Mouse (Mus musculus) neural tube, embryonic 11.5 days (tissue): ENCODE measurements around the gene Nptx1. TPM values are rescaled to one million over a fixed set of nuclear protein-coding genes. Genes with fewer than 3 reads are reported as not detected.

Source experiments
- ATAC-seq: fragments of 200-750 bp; cut with Nextera tagmentation; 2 replicates; pipeline ENCODE4 v1.8.0; 2017; ENCODE audit warnings: moderate number of reproducible peaks, mild to moderate bottlenecking, moderate TSS enrichment, moderate library complexity; ENCODE audit not compliant: insufficient read depth, low FRiP score, low TSS enrichment
- DNase-seq: peaks from one replicate; pipeline ENCODE4 v3.0.0-alpha.2; 2015; ENCODE audit warnings: low spot score
- H3K27ac ChIP-seq: fragments of 300-500 bp; sonication (generic); 2 replicates; pipeline ENCODE4 v1.5.1; 2014; ENCODE audit warnings: low read depth, mild to moderate bottlenecking, low read length
- H3K27me3 ChIP-seq: fragments of 300-500 bp; sonication (generic); 2 replicates; pipeline ENCODE4 v1.6.1; 2014; ENCODE audit warnings: mild to moderate bottlenecking, low read length, mixed read lengths; ENCODE audit not compliant: control insufficient read depth, insufficient read depth
- H3K36me3 ChIP-seq: fragments of 300-500 bp; sonication (generic); 2 replicates; pipeline ENCODE4 v1.6.1; 2014; ENCODE audit warnings: mild to moderate bottlenecking, low read length, moderate library complexity, mixed read lengths; ENCODE audit not compliant: control insufficient read depth, insufficient read depth
- H3K4me1 ChIP-seq: fragments of 300-500 bp; sonication (generic); 2 replicates; pipeline ENCODE4 v1.6.1; 2014; ENCODE audit warnings: low read length, mixed read lengths; ENCODE audit not compliant: control insufficient read depth, insufficient read depth
- H3K4me2 ChIP-seq: fragments of 300-500 bp; sonication (generic); 2 replicates; pipeline ENCODE4 v1.6.1; 2014; ENCODE audit warnings: low read depth, mild to moderate bottlenecking, moderate library complexity
- H3K4me3 ChIP-seq: fragments of 300-500 bp; sonication (generic); 2 replicates; pipeline ENCODE4 v1.5.1; 2014; ENCODE audit warnings: low read depth, low read length
- H3K9ac ChIP-seq: fragments of 300-500 bp; sonication (generic); 2 replicates; pipeline ENCODE4 v1.6.1; 2014; ENCODE audit warnings: mild to moderate bottlenecking, low read length
- H3K9me3 ChIP-seq: fragments of 300-500 bp; sonication (generic); 2 replicates; pipeline ENCODE4 v1.6.1; 2016; ENCODE audit warnings: low read length; ENCODE audit not compliant: control insufficient read depth
- WGBS: fragments of 180-500 bp; shearing (Covaris S2); extraction: QIAGEN DNeasy Blood & Tissue Kit; methylation state at CpG from one replicate; pipeline ENCODE4 v1.1.7; 2014; 5-methylcytosine and 5-hydroxymethylcytosine counted together
- polyA plus RNA-seq: library from polyadenylated mRNA; unstranded; fragments of >200 nt; fragmentation: Nextera tagmentation; extraction: Ambion mirVana; gene quantifications from 2 replicates; pipeline ENCODE4 v1.2.1, GENCODE M21; 2014

Gene Nptx1
- polyA plus RNA-seq, 1 experiment from 2014 or later, result 8.3 TPM

- WGBS, result 81% methylated on average over 9 of the region's 9 CpGs
- ATAC-seq (no peak), DNase-seq (no peak)
- H3K4me3 ChIP-seq, result no peak overlapping the region
- H3K27me3 ChIP-seq, result peaks cover 22% of the 10 kb centered on the region
- H3K9ac ChIP-seq, result no peak overlapping the region
- no peak overlapping the region for H3K4me2 ChIP-seq
- peaks cover 2% of the 10 kb centered on the region; the same call in 1 of the 2 replicates for H3K4me1 ChIP-seq
- H3K9me3 ChIP-seq, result no peaks in the 10 kb centered on the region
- H3K27ac ChIP-seq, result no peak overlapping the region
- H3K36me3 ChIP-seq, result no peaks in the 10 kb centered on the region
Measured at GRCm38 (mm10) chr11:119541082-119541481, 6.5 kb downstream of the Nptx1 start.

- DNase-seq (no peak), ATAC-seq (no peak)
- Histone ChIP-seq H3K4me2 (no peak overlapping the region), H3K27ac (no peak overlapping the region), H3K4me3 (no peak overlapping the region), H3K27me3 (peaks cover 17% of the 10 kb centered on the region), H3K36me3 (no peaks in the 10 kb centered on the region), H3K9ac (no peak overlapping the region), H3K4me1 (no peaks in the 10 kb centered on the region), H3K9me3 (no peaks in the 10 kb centered on the region)
- 74% methylated on average over 9 of the region's 9 CpGs for WGBS
Measured at GRCm38 (mm10) chr11:119540560-119540959, 7.0 kb downstream of the Nptx1 start.

- Histone ChIP-seq H3K4me2 (no peak overlapping the region), H3K27me3 (peaks cover 11% of the 10 kb centered on the region), H3K9me3 (no peaks in the 10 kb centered on the region), H3K9ac (no peak overlapping the region), H3K27ac (no peak overlapping the region), H3K4me3 (no peak overlapping the region), H3K36me3 (no peaks in the 10 kb centered on the region), H3K4me1 (no peaks in the 10 kb centered on the region)
- 42% methylated on average over 14 of the region's 14 CpGs for WGBS
- DNase-seq (peak; percentile 54), ATAC-seq (no peak)
Measured at GRCm38 (mm10) chr11:119539944-119540343, 7.6 kb downstream of the Nptx1 start.

GRCm38 (mm10) chr11:119533745-119534144 is 13.8 kb downstream of the Nptx1 start:
- Histone ChIP-seq H3K4me1 (no peaks in the 10 kb centered on the region), H3K9ac (no peak overlapping the region), H3K27me3 (no peaks in the 10 kb centered on the region), H3K4me2 (no peak overlapping the region), H3K4me3 (no peak overlapping the region), H3K36me3 (no peaks in the 10 kb centered on the region), H3K27ac (no peak overlapping the region), H3K9me3 (no peaks in the 10 kb centered on the region)
- DNase-seq (no peak), ATAC-seq (no peak)
- 67% methylated on average over 7 of the region's 7 CpGs for WGBS

- Histone ChIP-seq H3K4me2 (no peak overlapping the region), H3K9ac (no peak overlapping the region), H3K4me3 (no peak overlapping the region), H3K9me3 (no peaks in the 10 kb centered on the region), H3K36me3 (no peaks in the 10 kb centered on the region), H3K27me3 (no peaks in the 10 kb centered on the region), H3K4me1 (no peaks in the 10 kb centered on the region), H3K27ac (no peak overlapping the region)
- ATAC-seq, result no peak
- no peak for DNase-seq
- WGBS, result 70% methylated on average over 8 of the region's 8 CpGs
Measured at GRCm38 (mm10) chr11:119532460-119532859, 15.1 kb downstream of the Nptx1 start.

- no peak overlapping the region for H3K4me3 ChIP-seq
- no peaks in the 10 kb centered on the region for H3K9me3 ChIP-seq
- ATAC-seq, result no peak
- DNase-seq, result no peak
- no peaks in the 10 kb centered on the region for H3K36me3 ChIP-seq
- H3K27me3 ChIP-seq, result no peaks in the 10 kb centered on the region
- H3K9ac ChIP-seq, result no peak overlapping the region
- no peaks in the 10 kb centered on the region for H3K4me1 ChIP-seq
- H3K4me2 ChIP-seq, result no peak overlapping the region
- H3K27ac ChIP-seq, result no peak overlapping the region
- WGBS, result 64% methylated on average over 11 of the region's 11 CpGs
Measured at GRCm38 (mm10) chr11:119528930-119529329, 18.6 kb downstream of the Nptx1 start.

- DNase-seq (no peak), ATAC-seq (no peak)
- no peaks in the 10 kb centered on the region for H3K27me3 ChIP-seq
- WGBS, result 79% methylated on average over 14 of the region's 14 CpGs
- H3K4me2 ChIP-seq, result no peak overlapping the region
- H3K27ac ChIP-seq, result no peak overlapping the region
- no peak overlapping the region for H3K9ac ChIP-seq
- no peak overlapping the region for H3K4me3 ChIP-seq
- H3K4me1 ChIP-seq, result no peaks in the 10 kb centered on the region
- no peaks in the 10 kb centered on the region for H3K9me3 ChIP-seq
- H3K36me3 ChIP-seq, result no peaks in the 10 kb centered on the region
Measured at GRCm38 (mm10) chr11:119526068-119526966, 21.2 kb downstream of the Nptx1 start.

- DNase-seq (peak; percentile 92), ATAC-seq (peak; percentile 92)
- H3K4me2 ChIP-seq, result peak overlapping the region; percentile 30
- H3K4me1 ChIP-seq, result no peaks in the 10 kb centered on the region
- H3K27me3 ChIP-seq, result no peaks in the 10 kb centered on the region
- no peak overlapping the region for H3K27ac ChIP-seq
- peak overlapping the region; percentile 5; the same call in 1 of the 2 replicates for H3K9ac ChIP-seq
- no peaks in the 10 kb centered on the region for H3K9me3 ChIP-seq
- WGBS, result 3% methylated on average over 33 of the region's 33 CpGs
- H3K4me3 ChIP-seq, result peak overlapping the region; percentile 18
- no peaks in the 10 kb centered on the region for H3K36me3 ChIP-seq
Measured at GRCm38 (mm10) chr11:119524545-119524949, 23.0 kb downstream of the Nptx1 start.

- no peak for ATAC-seq
Measured at GRCm38 (mm10) chr11:119523392-119523791, 24.2 kb downstream of the Nptx1 start.

More at GRCm38 (mm10) chr11:119523392-119523791, 24.2 kb downstream of the Nptx1 start:
- no peak overlapping the region for H3K27ac ChIP-seq
- H3K4me3 ChIP-seq, result no peak overlapping the region
- no peaks in the 10 kb centered on the region for H3K36me3 ChIP-seq
- no peak overlapping the region for H3K4me2 ChIP-seq
- no peaks in the 10 kb centered on the region for H3K27me3 ChIP-seq
- WGBS, result 92% methylated on average over 3 of the region's 3 CpGs
- no peaks in the 10 kb centered on the region for H3K4me1 ChIP-seq
- H3K9me3 ChIP-seq, result no peaks in the 10 kb centered on the region
- DNase-seq, result no peak
- no peak overlapping the region for H3K9ac ChIP-seq
